Comparison of ENCODE assay signal across 9 mouse cellular contexts in genomic region chr15:78320825-78321496, GRCm38 (mm10). TPM values are rescaled to one million over a fixed set of nuclear protein-coding genes. Genes with fewer than 3 reads are reported as not detected.
DNase-seq lines count a peak whose midpoint lies in the region; ATAC-seq lines count a peak whose summit lies in the region.
"Had no signal": no experiment of that assay in that cellular context is flagged by ENCODE, and none has a peak within 500 bp of the region (broad histone marks: within the 10 kb centered on the region; RNA-seq: fewer than 3 reads in every experiment).

No protein-coding gene starts in this region.

- no peaks in the 10 kb centered on the region for H3K9me3 ChIP-seq in hindbrain, embryonic 15.5 days
- H3K9me3 ChIP-seq: neural tube, embryonic 12.5 days had no signal

- DNase-seq in MN1 (ENCODE audit: low spot score), result peak; percentile 51
- peak; percentile 44 to 72 for DNase-seq in frontal cortex, postnatal 10 days (ENCODE audit: low spot score in 2 of 2)
- peak; percentile 42 to 51 for DNase-seq in layer of hippocampus, postnatal 36 days
- peak; percentile 84 for DNase-seq in lung, postnatal 36 days
- DNase-seq in right cerebral cortex, postnatal 36 days (ENCODE audit: low spot score in 2 of 2), result peak; percentile 9 to 56

- H3K27me3 ChIP-seq in hindbrain, embryonic 15.5 days, result no peaks in the 10 kb centered on the region
- H3K27me3 ChIP-seq: neural tube, embryonic 12.5 days had no signal

- H3K9ac ChIP-seq in hindbrain, embryonic 15.5 days, result no peak overlapping the region
- H3K9ac ChIP-seq: neural tube, embryonic 12.5 days had no signal

- no peaks in the 10 kb centered on the region for H3K36me3 ChIP-seq in hindbrain, embryonic 15.5 days
- H3K36me3 ChIP-seq: neural tube, embryonic 12.5 days had no signal

- peak overlapping the region; percentile 84 for H3K27ac ChIP-seq in brown adipose tissue, adult 24 weeks (replicated peaks; ENCODE audit: low read depth, low read length)
- no peak overlapping the region for H3K27ac ChIP-seq in hindbrain, embryonic 15.5 days (replicated peaks)
- H3K27ac ChIP-seq: neural tube, embryonic 12.5 days had no signal

- H3K4me3 ChIP-seq in brown adipose tissue, adult 24 weeks (ENCODE audit: insufficient read depth, low read depth, low read length), result no peak overlapping the region
- no peak overlapping the region for H3K4me3 ChIP-seq in hindbrain, embryonic 15.5 days
- H3K4me3 ChIP-seq: neural tube, embryonic 12.5 days had no signal

- 24% methylated on average over 5 of the region's 5 CpGs for WGBS in hindbrain, embryonic 15.5 days

- no peak overlapping the region for H3K4me2 ChIP-seq in hindbrain, embryonic 15.5 days
- H3K4me2 ChIP-seq: neural tube, embryonic 12.5 days had no signal

- ATAC-seq in hindbrain, embryonic 15.5 days (ENCODE audit: low FRiP score, low read depth), result peak; percentile 61; the same call in 1 of the 2 replicates
- no peak for ATAC-seq in inflammation-experienced regulatory T-cells, adult 6 months

- H3K4me1 ChIP-seq in brown adipose tissue, adult 24 weeks (ENCODE audit: control insufficient read depth, insufficient read depth, insufficient read length, low read length), result peaks cover 20% of the 10 kb centered on the region
- H3K4me1 ChIP-seq in hindbrain, embryonic 15.5 days (replicated peaks), result no peaks in the 10 kb centered on the region
- H3K4me1 ChIP-seq: neural tube, embryonic 12.5 days had no signal

RNA-seq across cellular contexts. Expression of gene Csf2rb, which starts 4.6 kb away (rescaled TPM):
- 3.1 and 4.1 TPM in 2 replicates for polyA plus RNA-seq in brown adipose tissue, adult 24 weeks (2012; ENCODE audit: insufficient read depth, insufficient read length, missing spikeins)
- polyA plus RNA-seq in hindbrain, embryonic 15.5 days (2015; fragmentation: Nextera tagmentation; extraction: Ambion mirVana), result 0.60 and 0.96 TPM in 2 replicates
- total RNA-seq in layer of hippocampus, postnatal 36 days (2021), result 1 to 10 TPM; 1.1 to 2.1 TPM
- polyA plus RNA-seq in inflammation-experienced regulatory T-cells, adult 6 months (2017; shearing (Covaris generic)), result under 1 TPM in 2 of 3 experiments, not detected in 1; 0.12 to 0.67 TPM

RNA-seq across cellular contexts. Expression of gene Csf2rb2, which starts 15.4 kb away (rescaled TPM):
- polyA plus RNA-seq in brown adipose tissue, adult 24 weeks (2012; ENCODE audit: insufficient read depth, insufficient read length, missing spikeins), result 0.67 and 2.0 TPM in 2 replicates
- 0.21 and 0.34 TPM in 2 replicates for polyA plus RNA-seq in hindbrain, embryonic 15.5 days (2015; fragmentation: Nextera tagmentation; extraction: Ambion mirVana)
- total RNA-seq in layer of hippocampus, postnatal 36 days (2021), result 1 to 10 TPM; 1.4 to 1.5 TPM
- polyA plus RNA-seq in inflammation-experienced regulatory T-cells, adult 6 months (2017; shearing (Covaris generic)), result under 1 TPM in 1 of 3 experiments, not detected in 2; 0.54 TPM

Comparison
In these comparisons a context has a peak if more than half of its experiments do, and no peak if none do; other contexts are left out.
1. DNase-seq: peak in every context shown above with its lines; median percentile 84 in lung, postnatal 36 days; 58 in frontal cortex, postnatal 10 days; 51 in MN1; 46 in layer of hippocampus, postnatal 36 days; 32 in right cerebral cortex, postnatal 36 days.